Mouse (Mus musculus) E14TG2a.4 (cell line): Measurements from ENCODE around the gene Pkd1l1.

Source experiments
- CTCF ChIP-seq: conservative IDR thresholded peaks from 2 replicates; pipeline ENCODE4 v1.5.1; 2014; ENCODE audit warnings: low read length
- NANOG ChIP-seq: IDR thresholded peaks from 2 replicates; pipeline ENCODE4 v1.6.1; 2014; ENCODE audit warnings: borderline replicate concordance, low read length, mixed read lengths
- POU5F1 ChIP-seq: IDR thresholded peaks from 2 replicates; pipeline ENCODE4 v1.6.1; 2014; ENCODE audit warnings: low read length, borderline replicate concordance

GRCm38 (mm10) chr11:8936431-8937110 is 36.5 kb downstream of the Pkd1l1 start:
- no peak for TF ChIP-seq CTCF
- TF ChIP-seq NANOG: no peak
- no peak for TF ChIP-seq POU5F1
